21 mouse cellular contexts compared by ENCODE assay signal in the genomic region with DNA sequence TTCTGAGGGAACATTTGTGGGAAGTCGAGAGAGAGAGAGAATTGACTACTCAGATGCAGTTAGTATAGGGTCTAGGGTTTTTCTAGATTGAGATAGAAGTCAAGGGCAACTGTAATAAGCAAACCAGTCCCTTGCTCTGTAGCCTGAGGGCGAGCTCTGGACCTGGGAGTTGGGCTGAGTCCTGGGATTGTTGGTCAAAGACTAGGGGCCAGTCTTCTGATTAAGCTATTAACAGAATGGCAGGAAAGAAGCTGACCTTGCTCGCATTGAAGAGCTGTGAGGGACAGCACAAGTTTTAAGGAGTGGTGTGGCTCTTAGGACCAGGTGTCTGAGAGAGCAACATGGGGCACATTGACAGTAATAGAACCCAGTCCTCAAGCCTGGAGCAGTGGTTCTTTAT.
DNase-seq lines count a peak whose midpoint lies in the region; ATAC-seq and TF ChIP-seq lines count a peak whose summit lies in the region.
"Had no signal": no experiment of that assay in that cellular context is flagged by ENCODE, and none has a peak within 500 bp of the region (broad histone marks: within the 10 kb centered on the region; RNA-seq: fewer than 3 reads in every experiment).

No protein-coding gene starts in this region.

- H3K27me3 ChIP-seq in kidney, adult 2 months (replicated peaks; ENCODE audit: control insufficient read depth, insufficient read depth, low read length), result no peaks in the 10 kb centered on the region
- H3K27me3 ChIP-seq in kidney, embryonic 14.5 days (ENCODE audit: control insufficient read depth, insufficient read depth, low read length), result no peaks in the 10 kb centered on the region
- H3K27me3 ChIP-seq: embryonic facial prominence, embryonic 13.5 days; embryonic facial prominence, embryonic 15.5 days; forebrain, embryonic 12.5 days had no signal

- no peaks in the 10 kb centered on the region for H3K9me3 ChIP-seq in kidney, embryonic 14.5 days (ENCODE audit: control insufficient read depth, low read length)
- H3K9me3 ChIP-seq: embryonic facial prominence, embryonic 13.5 days; embryonic facial prominence, embryonic 15.5 days; forebrain, embryonic 10.5 days; forebrain, embryonic 12.5 days had no signal

- no peak for TF ChIP-seq CTCF in kidney, adult 2 months (conservative IDR thresholded peaks at IDR 0.05; ENCODE audit: insufficient read depth, insufficient read length, low read depth, low read length)

- ATAC-seq in kidney, embryonic 14.5 days (ENCODE audit: low FRiP score, low TSS enrichment), result no peak
- ATAC-seq: forebrain, embryonic 14.5 days; forebrain, embryonic 16.5 days had no signal

- WGBS in kidney, adult 2 months, result 59% methylated on average over 3 of the region's 3 CpGs
- 76% methylated on average over 3 of the region's 3 CpGs for WGBS in kidney, embryonic 14.5 days

- TF ChIP-seq POLR2A in kidney, adult 2 months (IDR thresholded peaks at IDR 0.05; ENCODE audit: low read depth, low read length), result no peak

- H3K4me1 ChIP-seq in kidney, adult 2 months (ENCODE audit: control insufficient read depth, insufficient read depth, low read length), result no peaks in the 10 kb centered on the region
- H3K4me1 ChIP-seq in kidney, embryonic 14.5 days (ENCODE audit: control insufficient read depth, insufficient read depth, low read length), result no peaks in the 10 kb centered on the region
- H3K4me1 ChIP-seq: embryonic facial prominence, embryonic 13.5 days; embryonic facial prominence, embryonic 15.5 days; forebrain, embryonic 10.5 days; forebrain, embryonic 12.5 days had no signal

- H3K36me3 ChIP-seq in kidney, adult 2 months (ENCODE audit: control insufficient read depth, insufficient read depth, low read length), result no peaks in the 10 kb centered on the region
- H3K36me3 ChIP-seq in kidney, embryonic 14.5 days (ENCODE audit: control insufficient read depth, insufficient read depth, low read length), result no peaks in the 10 kb centered on the region
- H3K36me3 ChIP-seq: embryonic facial prominence, embryonic 13.5 days; embryonic facial prominence, embryonic 15.5 days; forebrain, embryonic 10.5 days; forebrain, embryonic 12.5 days had no signal

- H3K4me3 ChIP-seq in kidney, adult 2 months (ENCODE audit: insufficient read depth, low read depth, low read length), result no peak overlapping the region
- H3K4me3 ChIP-seq in kidney, embryonic 14.5 days (ENCODE audit: low read length), result no peak overlapping the region
- H3K4me3 ChIP-seq: embryonic facial prominence, embryonic 13.5 days; embryonic facial prominence, embryonic 15.5 days; erythroblast, embryonic 14.5 days; forebrain, embryonic 10.5 days; forebrain, embryonic 12.5 days had no signal

- H3K9ac ChIP-seq in kidney, embryonic 14.5 days (ENCODE audit: low read depth, low read length), result no peak overlapping the region
- H3K9ac ChIP-seq: embryonic facial prominence, embryonic 13.5 days; embryonic facial prominence, embryonic 15.5 days; forebrain, embryonic 12.5 days had no signal

- DNase-seq in kidney, adult 2 months, result peak; percentile 53
- no peak for DNase-seq in kidney, postnatal 14 days
- peak; percentile 57 for DNase-seq in kidney, adult 9 months
- DNase-seq: adrenal gland, adult 2 months; adrenal gland, postnatal 10 days; adrenal gland, postnatal 25 days; cerebellum, adult 11 months; cerebellum, adult 18-20 months; cerebellum, adult 8-10 months; cerebellum, adult 9-11 months; cerebellum, postnatal 14 days; cerebellum, postnatal 36 days; embryo, embryonic 11 days had no signal

- H3K4me2 ChIP-seq in kidney, embryonic 14.5 days (replicated peaks; ENCODE audit: low read depth, low read length), result no peak overlapping the region
- H3K4me2 ChIP-seq: embryonic facial prominence, embryonic 13.5 days; embryonic facial prominence, embryonic 15.5 days; forebrain, embryonic 12.5 days had no signal

- H3K27ac ChIP-seq in kidney, adult 2 months (ENCODE audit: insufficient read depth, low read depth, low read length), result no peak overlapping the region
- H3K27ac ChIP-seq in kidney, embryonic 14.5 days (ENCODE audit: low read depth, low read length), result no peak overlapping the region
- H3K27ac ChIP-seq: embryonic facial prominence, embryonic 13.5 days; embryonic facial prominence, embryonic 15.5 days; forebrain, embryonic 10.5 days; forebrain, embryonic 12.5 days had no signal
